Mouse (Mus musculus): ENCODE measurements around the gene Gen1. TPM values are rescaled to one million over a fixed set of nuclear protein-coding genes. Genes with fewer than 3 reads are reported as not detected.

The Gen1 gene
- polyA plus RNA-seq, 1 experiment, result 0.52 TPM

Other genes with a start within 250 kb of the Gen1 start
- gene Kcns3, start 114.7 kb downstream of the Gen1 start, polyA plus RNA-seq (2012; rRNA removed), result 2.9 and 3.0 TPM in 2 replicates
- not detected in 2 replicates for gene Msgn1, start 56.8 kb downstream of the Gen1 start, polyA plus RNA-seq (2012; rRNA removed)
- gene Smc6, start 85 bp upstream of the Gen1 start, polyA plus RNA-seq (2012; rRNA removed), result 40.1 and 41.7 TPM in 2 replicates
- gene Vsnl1, start 170.8 kb upstream of the Gen1 start, polyA plus RNA-seq (2012; rRNA removed), result 0.17 and 0.31 TPM in 2 replicates
- gene Rad51ap2, start 190.3 kb upstream of the Gen1 start, polyA plus RNA-seq (2012; rRNA removed), result not detected in 2 replicates